Mouse (Mus musculus) small intestine, adult 2 months (tissue): ENCODE measurements around the gene Chrng.

Source experiments
- CTCF ChIP-seq: fragments of 200-500 bp; IDR thresholded peaks from 2 replicates; pipeline ENCODE4 v1.5.1; 2012; ENCODE audit warnings: low read depth, mild to moderate bottlenecking, control low read depth, inconsistent platforms, low read length, moderate library complexity, mixed read lengths; ENCODE audit not compliant: insufficient replicate concordance, insufficient read length; ENCODE audit errors: extremely low read depth
- POLR2A ChIP-seq: fragments of 200-500 bp; IDR thresholded peaks from 2 replicates; pipeline ENCODE4 v1.6.1; 2012; ENCODE audit warnings: low read depth, mild to moderate bottlenecking, control low read depth, inconsistent platforms, low read length, moderate library complexity

DNA sequence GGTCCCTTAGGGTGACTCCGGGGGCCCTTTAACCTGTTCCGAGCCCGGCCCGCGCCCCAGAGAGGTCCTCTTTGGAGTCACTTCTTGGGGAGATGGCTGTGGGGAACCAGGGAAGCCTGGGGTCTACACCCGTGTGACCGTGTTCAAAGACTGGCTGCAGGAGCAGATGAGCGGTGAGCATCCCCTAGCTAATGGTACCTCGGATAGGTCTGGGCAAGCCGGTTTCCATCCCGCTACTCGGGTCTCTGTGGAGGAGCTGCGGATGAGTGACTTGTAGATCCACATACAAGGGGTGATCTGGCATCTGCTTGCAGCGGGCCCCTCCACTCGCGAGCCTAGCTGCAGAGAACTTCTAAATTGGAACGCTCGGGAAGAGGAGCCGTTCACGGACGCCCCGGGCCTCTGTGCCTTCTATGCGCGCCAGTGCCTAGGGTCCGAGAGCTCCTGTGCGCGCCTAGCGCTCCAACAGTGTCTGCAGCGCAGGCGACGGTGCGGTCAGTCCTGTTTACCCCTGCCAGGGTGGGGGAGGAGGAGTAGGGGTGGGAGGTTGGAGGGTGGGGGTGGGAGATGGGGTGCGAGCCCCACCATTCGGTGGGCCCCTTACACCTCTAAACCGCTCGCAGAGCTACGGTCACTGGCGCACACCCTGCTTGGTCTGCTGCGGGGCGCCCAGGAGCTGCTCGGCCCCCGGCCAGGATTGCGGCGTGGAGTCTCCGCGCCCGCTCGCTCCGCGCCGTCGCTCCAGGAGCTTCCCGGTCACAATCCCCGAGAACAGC is 18.0 kb upstream of the Chrng start:
- TF ChIP-seq POLR2A: no peak
- no peak for TF ChIP-seq CTCF
